Mouse (Mus musculus) liver, postnatal 0 days (tissue): ENCODE measurements around the gene Wfdc2. TPM values are rescaled to one million over a fixed set of nuclear protein-coding genes. Genes with fewer than 3 reads are reported as not detected.
A peak's percentile ranks its signal among the peaks of the same experiment; 100 is the strongest.

ENCODE experiments used
- ATAC-seq: fragments of 200-750 bp; cut with Nextera tagmentation; 2 replicates; pipeline ENCODE4 v1.8.0; 2017; ENCODE audit warnings: mild to moderate bottlenecking, moderate library complexity
- DNase-seq: peaks from one replicate; pipeline ENCODE4 v3.0.0-alpha.2; 2016
- H3K27ac ChIP-seq: fragments of 300-500 bp; sonication (generic); 2 replicates; pipeline ENCODE4 v1.5.1; 2014; ENCODE audit warnings: antibody characterized with exemption, moderate library complexity, mild to moderate bottlenecking, low read depth
- H3K27me3 ChIP-seq: fragments of 300-500 bp; sonication (generic); 2 replicates; pipeline ENCODE4 v1.6.1; 2014; ENCODE audit warnings: low read length, control low read depth, mixed read lengths; ENCODE audit not compliant: insufficient read depth
- H3K36me3 ChIP-seq: fragments of 300-500 bp; sonication (generic); replicated peaks from 2 replicates; pipeline ENCODE4 v1.6.1; 2014; ENCODE audit warnings: mild to moderate bottlenecking, control low read depth, low read length, moderate library complexity, mixed read lengths; ENCODE audit not compliant: insufficient read depth
- H3K4me1 ChIP-seq: fragments of 300-500 bp; sonication (generic); 2 replicates; pipeline ENCODE4 v1.6.1; 2014; ENCODE audit warnings: antibody characterized with exemption, mild to moderate bottlenecking, control low read depth; ENCODE audit not compliant: insufficient read depth
- H3K4me2 ChIP-seq: fragments of 300-500 bp; sonication (generic); 2 replicates; pipeline ENCODE4 v1.6.1; 2014; ENCODE audit warnings: low read depth, mild to moderate bottlenecking, low read length, moderate library complexity, mixed read lengths
- H3K4me3 ChIP-seq: fragments of 300-500 bp; sonication (generic); 2 replicates; pipeline ENCODE4 v1.5.1; 2014; ENCODE audit warnings: low read depth, low read length
- H3K9ac ChIP-seq: fragments of 300-500 bp; sonication (generic); replicated peaks from 2 replicates; pipeline ENCODE4 v1.6.1; 2014; ENCODE audit warnings: mild to moderate bottlenecking, moderate library complexity
- H3K9me3 ChIP-seq: fragments of 300-500 bp; sonication (generic); 2 replicates; pipeline ENCODE4 v1.6.1; 2016; ENCODE audit warnings: mild to moderate bottlenecking, control low read depth, low read length, mixed read lengths
- CTCF ChIP-seq: sonication (generic); IDR thresholded peaks from 2 replicates; pipeline ENCODE4 v1.5.1; 2016; ENCODE audit warnings: antibody characterized with exemption, low read depth
- EP300 ChIP-seq: IDR thresholded peaks from 2 replicates; pipeline ENCODE4 v1.6.1; 2016; ENCODE audit warnings: antibody characterized with exemption, low read depth, mild to moderate bottlenecking
- WGBS: fragments of 180-500 bp; shearing (Covaris S2); extraction: QIAGEN DNeasy Blood & Tissue Kit; methylation state at CpG from one replicate; pipeline ENCODE4 v1.1.7; 2014; ENCODE audit not compliant: insufficient replicate concordance; 5-methylcytosine and 5-hydroxymethylcytosine counted together
- polyA plus RNA-seq: library from polyadenylated mRNA; unstranded; fragments of >200 nt; fragmentation: Nextera tagmentation; extraction: Ambion mirVana; gene quantifications from 2 replicates; pipeline ENCODE4 v1.2.1, GENCODE M21; 2015

The Wfdc2 gene
- polyA plus RNA-seq, 1 experiment from 2014 or later: 3.3 TPM

- ATAC-seq (no peak), DNase-seq (no peak)
- Histone ChIP-seq H3K27ac (no peak overlapping the region), H3K9ac (no peak overlapping the region), H3K9me3 (no peaks in the 10 kb centered on the region), H3K4me2 (no peak overlapping the region), H3K36me3 (no peaks in the 10 kb centered on the region), H3K27me3 (no peaks in the 10 kb centered on the region), H3K4me3 (no peak overlapping the region), H3K4me1 (0 out of 2 replicates have a peak, but pooled peaks cover 5% of the 10 kb centered on the region)
- 59% methylated on average over 11 of the region's 11 CpGs for WGBS
- TF ChIP-seq CTCF (no peak), EP300 (no peak)
These were observed 43.7 kb upstream of the Wfdc2 start for GRCm38 (mm10) chr2:164518266-164519170.

- no peak for ATAC-seq
- no peaks in the 10 kb centered on the region for H3K36me3 ChIP-seq
- H3K9me3 ChIP-seq: no peaks in the 10 kb centered on the region
- 0 out of 2 replicates have a peak, but pooled peaks cover 5% of the 10 kb centered on the region for H3K4me1 ChIP-seq
- no peak for TF ChIP-seq EP300
- no peak for TF ChIP-seq CTCF
- no peak for DNase-seq
- H3K9ac ChIP-seq: no peak overlapping the region
- no peak overlapping the region for H3K4me2 ChIP-seq
- no peak overlapping the region for H3K4me3 ChIP-seq
- WGBS: 57% methylated on average over 6 of the region's 6 CpGs
- H3K27ac ChIP-seq: no peak overlapping the region
- H3K27me3 ChIP-seq: no peaks in the 10 kb centered on the region
These were observed 43.1 kb upstream of the Wfdc2 start for GRCm38 (mm10) chr2:164519171-164519526.

GRCm38 (mm10) chr2:164520782-164521181, 41.4 kb upstream of the Wfdc2 start:
- Histone ChIP-seq H3K4me3 (no peak overlapping the region), H3K4me2 (no peak overlapping the region), H3K9ac (no peak overlapping the region), H3K36me3 (no peaks in the 10 kb centered on the region), H3K4me1 (0 out of 2 replicates have a peak, but pooled peaks cover 5% of the 10 kb centered on the region), H3K27ac (no peak overlapping the region), H3K27me3 (no peaks in the 10 kb centered on the region), H3K9me3 (no peaks in the 10 kb centered on the region)
- TF ChIP-seq CTCF (peak; percentile 88), EP300 (no peak)
- ATAC-seq: peak; percentile 75
- 3% methylated on average over 3 of the region's 3 CpGs for WGBS
- peak; percentile 61 for DNase-seq

- no peak overlapping the region for H3K4me3 ChIP-seq
These were observed 40.4 kb upstream of the Wfdc2 start for GRCm38 (mm10) chr2:164521841-164522240.

GRCm38 (mm10) chr2:164522280-164522679, 39.9 kb upstream of the Wfdc2 start:
- Histone ChIP-seq H3K4me1 (0 out of 2 replicates have a peak, but pooled peaks cover 5% of the 10 kb centered on the region), H3K36me3 (no peaks in the 10 kb centered on the region), H3K4me2 (peak overlapping the region; percentile 56), H3K9ac (no peak overlapping the region), H3K4me3 (no peak overlapping the region), H3K9me3 (no peaks in the 10 kb centered on the region), H3K27me3 (no peaks in the 10 kb centered on the region), H3K27ac (peak overlapping the region; percentile 76)
- DNase-seq: no peak
- peak; percentile 33 for ATAC-seq
- 23% methylated on average over 8 of the region's 8 CpGs for WGBS
- TF ChIP-seq CTCF (no peak), EP300 (no peak)

More at GRCm38 (mm10) chr2:164521841-164522240, 40.4 kb upstream of the Wfdc2 start:
- DNase-seq (peak; percentile 57), ATAC-seq (peak; percentile 42)
- 0 out of 2 replicates have a peak, but pooled peaks have one; percentile 23 for TF ChIP-seq EP300
- TF ChIP-seq CTCF: no peak
- H3K36me3 ChIP-seq: no peaks in the 10 kb centered on the region
- no peak overlapping the region for H3K9ac ChIP-seq
- 5% methylated on average over 11 of the region's 11 CpGs for WGBS
- H3K27me3 ChIP-seq: no peaks in the 10 kb centered on the region
- 0 out of 2 replicates have a peak, but pooled peaks cover 5% of the 10 kb centered on the region for H3K4me1 ChIP-seq
- H3K9me3 ChIP-seq: no peaks in the 10 kb centered on the region
- peak overlapping the region; percentile 76 for H3K27ac ChIP-seq
- H3K4me2 ChIP-seq: peak overlapping the region; percentile 56

- ATAC-seq (0 out of 2 replicates have a peak, but pooled peaks have one; percentile 7), DNase-seq (no peak)
- no peak overlapping the region for H3K9ac ChIP-seq
- no peaks in the 10 kb centered on the region for H3K36me3 ChIP-seq
- H3K4me3 ChIP-seq: no peak overlapping the region
- H3K27ac ChIP-seq: no peak overlapping the region
- 72% methylated on average over 10 of the region's 10 CpGs for WGBS
- H3K4me2 ChIP-seq: no peak overlapping the region
- no peaks in the 10 kb centered on the region for H3K9me3 ChIP-seq
- TF ChIP-seq EP300: no peak
- TF ChIP-seq CTCF: no peak
- H3K27me3 ChIP-seq: no peaks in the 10 kb centered on the region
- 0 out of 2 replicates have a peak, but pooled peaks cover 5% of the 10 kb centered on the region for H3K4me1 ChIP-seq
These were observed 38.9 kb upstream of the Wfdc2 start for GRCm38 (mm10) chr2:164523301-164523773.
